Mouse (Mus musculus): ENCODE measurements around the gene Irak2.

Irak2 gene

GRCm38 (mm10) chr6:113638302-113639040 lies at the start of gene Irak2:
Irak2 (plus strand) TSS chr6:113638467.
- peak; percentile 96 to 99 for DNase-seq (ENCODE audit: inconsistent age in 2 of 2, low spot score in 1 of 2)

GRCm38 (mm10) chr6:113592637-113593036 lies 45.6 kb upstream of the Irak2 start:
- no peak for DNase-seq (ENCODE audit: inconsistent age in 2 of 2, low spot score in 1 of 2)

GRCm38 (mm10) chr6:113597945-113598344 lies 40.3 kb upstream of the Irak2 start:
- no peak for DNase-seq (ENCODE audit: inconsistent age in 2 of 2, low spot score in 1 of 2)

- DNase-seq (ENCODE audit: inconsistent age in 2 of 2, low spot score in 1 of 2) = peak; percentile 89 to 93
Observed at GRCm38 (mm10) chr6:113599833-113600232, 38.4 kb upstream of the Irak2 start.

- DNase-seq (ENCODE audit: inconsistent age in 2 of 2, low spot score in 1 of 2) = no peak
Observed at GRCm38 (mm10) chr6:113600543-113601139, 37.6 kb upstream of the Irak2 start, which contains the start of gene Fancd2os. Fancd2os (minus strand) TSS chr6:113600715.

GRCm38 (mm10) chr6:113602821-113603220 lies 35.4 kb upstream of the Irak2 start:
- no peak for DNase-seq (ENCODE audit: inconsistent age in 2 of 2, low spot score in 1 of 2)

- peak in 1 of 2 experiments; percentile 34 for DNase-seq (ENCODE audit: inconsistent age in 2 of 2, low spot score in 1 of 2)
Observed at GRCm38 (mm10) chr6:113603993-113604392, 34.3 kb upstream of the Irak2 start.

- peak; percentile 92 to 97 for DNase-seq (ENCODE audit: inconsistent age in 2 of 2, low spot score in 1 of 2)
Observed at GRCm38 (mm10) chr6:113604432-113605223, 33.6 kb upstream of the Irak2 start, which contains the start of gene Brk1. Brk1 (plus strand) TSS chr6:113604772.

GRCm38 (mm10) chr6:113605224-113605545 lies 33.1 kb upstream of the Irak2 start:
- no peak for DNase-seq (ENCODE audit: inconsistent age in 2 of 2, low spot score in 1 of 2)

- DNase-seq (ENCODE audit: inconsistent age in 2 of 2, low spot score in 1 of 2) = peak; percentile 36 to 80
Observed at GRCm38 (mm10) chr6:113608871-113609270, 29.4 kb upstream of the Irak2 start.

- DNase-seq (ENCODE audit: inconsistent age in 2 of 2, low spot score in 1 of 2) = no peak
Observed at GRCm38 (mm10) chr6:113609293-113609692, 29.0 kb upstream of the Irak2 start.

GRCm38 (mm10) chr6:113612258-113612969 lies 25.9 kb upstream of the Irak2 start:
- DNase-seq (ENCODE audit: inconsistent age in 2 of 2, low spot score in 1 of 2) = no peak

- no peak for DNase-seq (ENCODE audit: inconsistent age in 2 of 2, low spot score in 1 of 2)
Observed at GRCm38 (mm10) chr6:113614152-113614551, 24.1 kb upstream of the Irak2 start.

GRCm38 (mm10) chr6:113614997-113615396 lies 23.3 kb upstream of the Irak2 start:
- DNase-seq (ENCODE audit: inconsistent age in 2 of 2, low spot score in 1 of 2) = no peak

- no peak for DNase-seq (ENCODE audit: inconsistent age in 2 of 2, low spot score in 1 of 2)
Observed at GRCm38 (mm10) chr6:113615489-113615888, 22.8 kb upstream of the Irak2 start.

GRCm38 (mm10) chr6:113623386-113623785 lies 14.9 kb upstream of the Irak2 start:
- no peak for DNase-seq (ENCODE audit: inconsistent age in 2 of 2, low spot score in 1 of 2)

GRCm38 (mm10) chr6:113623941-113624751 lies 14.1 kb upstream of the Irak2 start, which contains the start of gene Vhl:
Vhl (plus strand) TSS chr6:113623959.
- peak; percentile 92 to 97 for DNase-seq (ENCODE audit: inconsistent age in 2 of 2, low spot score in 1 of 2)

- DNase-seq (ENCODE audit: inconsistent age in 2 of 2, low spot score in 1 of 2) = peak in 1 of 2 experiments; percentile 75
Observed at GRCm38 (mm10) chr6:113624989-113625770, 13.1 kb upstream of the Irak2 start.

GRCm38 (mm10) chr6:113630322-113630721 lies 7.9 kb upstream of the Irak2 start:
- no peak for DNase-seq (ENCODE audit: inconsistent age in 2 of 2, low spot score in 1 of 2)

Data from adrenal gland, adult (tissue).